Mouse (Mus musculus) macrophage (primary cell): ENCODE measurements around the gene Asxl2. TPM values are rescaled to one million over a fixed set of nuclear protein-coding genes. Genes with fewer than 3 reads are reported as not detected.

Experiments
- H3K27ac ChIP-seq: fragments of 350-480 bp; formaldehyde crosslinking; 2 replicates; pipeline ENCODE4 v1.9.0; 2021
- H3K36me3 ChIP-seq: fragments of 350-480 bp; formaldehyde crosslinking; 2 replicates; pipeline ENCODE4 v1.9.0; 2021; ENCODE audit errors: inconsistent target
- H3K4me3 ChIP-seq: fragments of 350-480 bp; formaldehyde crosslinking; 2 replicates; pipeline ENCODE4 v1.9.0; 2021; ENCODE audit errors: inconsistent target
- H3K79me2 ChIP-seq: fragments of 350-480 bp; formaldehyde crosslinking; 2 replicates; pipeline ENCODE4 v1.9.0; 2021; ENCODE audit errors: inconsistent target
- WGBS: methylation state at CpG from one replicate; pipeline ENCODE4 v1.1.7; 2026; ENCODE audit warnings: inconsistent platforms; ENCODE audit not compliant: missing documents; 5-methylcytosine and 5-hydroxymethylcytosine counted together
- polyA plus RNA-seq: library from polyadenylated mRNA; stranded (reverse); fragments of 250-400 nt; gene quantifications from 3 replicates; pipeline ENCODE4 v1.2.4, GENCODE M21; 2018; ENCODE audit warnings: inconsistent platforms

Asxl2 gene
- polyA plus RNA-seq, 1 experiment from 2014 or later, result 15.3 TPM

GRCm38 (mm10) chr12:3546121-3546658 is 119.5 kb downstream of the Asxl2 start:
- Histone ChIP-seq H3K4me3 (no peak overlapping the region), H3K79me2 (no peaks in the 10 kb centered on the region), H3K27ac (no peak overlapping the region), H3K36me3 (no peaks in the 10 kb centered on the region)
- WGBS, result 98% methylated on average over 4 of the region's 4 CpGs

GRCm38 (mm10) chr12:3546781-3547180 is 120.1 kb downstream of the Asxl2 start:
- Histone ChIP-seq H3K36me3 (no peaks in the 10 kb centered on the region), H3K79me2 (no peaks in the 10 kb centered on the region), H3K4me3 (no peak overlapping the region), H3K27ac (no peak overlapping the region)
- WGBS, result 84% methylated on average over 6 of the region's 6 CpGs

- 32% methylated on average over 4 of the region's 4 CpGs for WGBS
- no peak overlapping the region for H3K4me3 ChIP-seq
- no peaks in the 10 kb centered on the region for H3K36me3 ChIP-seq
- no peaks in the 10 kb centered on the region for H3K79me2 ChIP-seq
- no peak overlapping the region for H3K27ac ChIP-seq
These were observed 120.8 kb downstream of the Asxl2 start for GRCm38 (mm10) chr12:3547506-3547905.

- Histone ChIP-seq H3K4me3 (no peak overlapping the region), H3K36me3 (no peaks in the 10 kb centered on the region), H3K79me2 (no peaks in the 10 kb centered on the region), H3K27ac (no peak overlapping the region)
- 100% methylated on average over 1 of the region's 3 CpGs for WGBS
These were observed 121.3 kb downstream of the Asxl2 start for GRCm38 (mm10) chr12:3547911-3548310.

GRCm38 (mm10) chr12:3548582-3549211 is 122.0 kb downstream of the Asxl2 start:
- WGBS, result 38% methylated on average over 5 of the region's 5 CpGs

GRCm38 (mm10) chr12:3550280-3550679 is 123.6 kb downstream of the Asxl2 start:
- 74% methylated on average over 13 of the region's 13 CpGs for WGBS
- Histone ChIP-seq H3K4me3 (no peak overlapping the region), H3K27ac (no peak overlapping the region), H3K36me3 (no peaks in the 10 kb centered on the region), H3K79me2 (no peaks in the 10 kb centered on the region)

More at GRCm38 (mm10) chr12:3548582-3549211, 122.0 kb downstream of the Asxl2 start:
- no peaks in the 10 kb centered on the region for H3K79me2 ChIP-seq
- H3K36me3 ChIP-seq, result no peaks in the 10 kb centered on the region
- H3K27ac ChIP-seq, result no peak overlapping the region
- no peak overlapping the region for H3K4me3 ChIP-seq

Other genes with a start within 250 kb of the Asxl2 start
- 95.3 to 163 TPM (median 111 TPM) in 3 replicates for gene Rab10, start 116.9 kb upstream of the Asxl2 start, polyA plus RNA-seq
- gene Kif3c, start 61.7 kb upstream of the Asxl2 start, polyA plus RNA-seq, result 3.7 to 7.5 TPM (median 5.0 TPM) in 3 replicates
- gene Dtnb, start 145.5 kb downstream of the Asxl2 start, polyA plus RNA-seq, result 2.9 to 6.5 TPM (median 3.7 TPM) in 3 replicates